ENCODE assay signal across 8 mouse cellular contexts in the genomic region with DNA sequence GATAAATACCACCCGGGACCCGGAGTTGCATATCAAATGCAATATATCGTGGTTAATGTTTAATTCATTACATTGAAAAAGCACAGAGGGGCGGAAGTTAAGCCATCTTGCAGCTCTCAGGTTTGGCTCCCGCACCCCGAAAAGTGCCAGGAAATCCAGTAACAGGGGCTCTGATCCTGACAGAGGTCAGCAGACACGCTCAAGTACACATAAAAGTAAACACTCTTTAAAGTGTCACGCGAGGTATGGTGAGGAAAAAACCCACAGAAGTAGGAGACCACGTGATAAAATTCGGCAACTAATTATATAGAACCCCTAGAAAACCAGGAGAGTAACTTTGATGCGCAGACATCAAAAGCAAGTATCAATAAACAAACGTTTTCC. TPM values are rescaled to one million over a fixed set of nuclear protein-coding genes. Genes with fewer than 3 reads are reported as not detected.
A peak's percentile ranks its signal among the peaks of the same experiment; 100 is the strongest.
DNase-seq lines count a peak whose midpoint lies in the region; ATAC-seq and TF ChIP-seq lines count a peak whose summit lies in the region.

No protein-coding gene starts in this region.

- DNase-seq in kidney, adult 2 months = no peak
- DNase-seq in kidney, adult 18-20 months = no peak
- DNase-seq in hindbrain, postnatal 0 days (ENCODE audit: low spot score) = no peak
- no peak for DNase-seq in right cerebral cortex, postnatal 4 days
- DNase-seq in left cerebral cortex, adult 9 months (ENCODE audit: low spot score in 2 of 2) = no peak
- no peak for DNase-seq in spleen, adult 12 weeks (ENCODE audit: low spot score)

- H3K36me3 ChIP-seq in kidney, adult 2 months (ENCODE audit: control insufficient read depth, insufficient read depth, low read length) = peaks cover 3% of the 10 kb centered on the region
- H3K36me3 ChIP-seq in hindbrain, postnatal 0 days (ENCODE audit: insufficient read depth, low read length) = peaks cover 14% of the 10 kb centered on the region
- peaks cover 39% of the 10 kb centered on the region for H3K36me3 ChIP-seq in midbrain, embryonic 13.5 days

- TF ChIP-seq POLR2A in kidney, adult 2 months (IDR thresholded peaks at IDR 0.05; ENCODE audit: low read depth, low read length) = no peak
- no peak for TF ChIP-seq POLR2A in bone marrow, adult 2 months (IDR thresholded peaks at IDR 0.05; ENCODE audit: borderline replicate concordance, control insufficient read depth, low read depth, low read length)

- peak overlapping the region; percentile 65 for H3K4me2 ChIP-seq in hindbrain, postnatal 0 days (ENCODE audit: low read depth, low read length)
- peak overlapping the region; percentile 80 for H3K4me2 ChIP-seq in midbrain, embryonic 13.5 days (replicated peaks)

- TF ChIP-seq CTCF in kidney, adult 2 months (conservative IDR thresholded peaks at IDR 0.05; ENCODE audit: insufficient read depth, insufficient read length, low read depth, low read length) = no peak
- no peak for TF ChIP-seq CTCF in bone marrow, adult 2 months (IDR thresholded peaks at IDR 0.05; ENCODE audit: control insufficient read depth, insufficient read depth, low read length)
- TF ChIP-seq CTCF in hindbrain, postnatal 0 days (IDR thresholded peaks at IDR 0.05; ENCODE audit: low read depth) = no peak

- peak overlapping the region; percentile 67 for H3K4me3 ChIP-seq in kidney, adult 2 months (ENCODE audit: insufficient read depth, low read depth, low read length)
- peak overlapping the region; percentile 79 for H3K4me3 ChIP-seq in bone marrow, adult 2 months (replicated peaks; ENCODE audit: control insufficient read depth, low read depth, low read length)
- H3K4me3 ChIP-seq in hindbrain, postnatal 0 days (ENCODE audit: low read length) = peak overlapping the region; percentile 89
- peak overlapping the region; percentile 87 for H3K4me3 ChIP-seq in midbrain, embryonic 13.5 days (replicated peaks)

- H3K27me3 ChIP-seq in kidney, adult 2 months (replicated peaks; ENCODE audit: control insufficient read depth, insufficient read depth, low read length) = no peaks in the 10 kb centered on the region
- no peaks in the 10 kb centered on the region for H3K27me3 ChIP-seq in hindbrain, postnatal 0 days (ENCODE audit: insufficient read depth, low read length)
- no peaks in the 10 kb centered on the region for H3K27me3 ChIP-seq in midbrain, embryonic 13.5 days

- peak overlapping the region; percentile 69 for H3K9ac ChIP-seq in hindbrain, postnatal 0 days (replicated peaks; ENCODE audit: low read length)
- peak overlapping the region; percentile 69 for H3K9ac ChIP-seq in midbrain, embryonic 13.5 days (replicated peaks)

- peaks cover 4% of the 10 kb centered on the region; the same call in 1 of the 2 replicates for H3K4me1 ChIP-seq in kidney, adult 2 months (ENCODE audit: control insufficient read depth, insufficient read depth, low read length)
- H3K4me1 ChIP-seq in bone marrow, adult 2 months (ENCODE audit: control insufficient read depth, insufficient read depth, low read length) = no peaks in the 10 kb centered on the region
- H3K4me1 ChIP-seq in hindbrain, postnatal 0 days (ENCODE audit: insufficient read depth, low read length) = 0 out of 2 replicates have a peak, but pooled peaks cover 3% of the 10 kb centered on the region
- H3K4me1 ChIP-seq in midbrain, embryonic 13.5 days (replicated peaks) = peaks cover 23% of the 10 kb centered on the region

- WGBS in kidney, adult 2 months = 3% methylated on average over 13 of the region's 13 CpGs
- WGBS in bone marrow, adult 2 months = 4% methylated on average over 13 of the region's 13 CpGs
- WGBS in hindbrain, postnatal 0 days = 3% methylated on average over 13 of the region's 13 CpGs
- WGBS in midbrain, embryonic 13.5 days = 4% methylated on average over 13 of the region's 13 CpGs

- peak overlapping the region; percentile 84 for H3K27ac ChIP-seq in kidney, adult 2 months (ENCODE audit: insufficient read depth, low read depth, low read length)
- H3K27ac ChIP-seq in bone marrow, adult 2 months (ENCODE audit: control insufficient read depth, insufficient read depth, low read depth, low read length, poor library complexity) = peak overlapping the region; percentile 70
- peak overlapping the region; percentile 94 for H3K27ac ChIP-seq in hindbrain, postnatal 0 days
- H3K27ac ChIP-seq in midbrain, embryonic 13.5 days = peak overlapping the region; percentile 92

- no peak for ATAC-seq in hindbrain, postnatal 0 days
- ATAC-seq in midbrain, embryonic 13.5 days = no peak

- H3K9me3 ChIP-seq in hindbrain, postnatal 0 days (ENCODE audit: low read length) = no peaks in the 10 kb centered on the region
- H3K9me3 ChIP-seq in midbrain, embryonic 13.5 days = no peaks in the 10 kb centered on the region

RNA-seq across cellular contexts. Expression of a gene that starts 0.6 kb away (rescaled TPM):
- 6,294 and 8,063 TPM in 2 replicates for polyA plus RNA-seq in kidney, adult 2 months (2012; rRNA removed)
- polyA plus RNA-seq in bone marrow, adult 2 months (2011; ENCODE audit: insufficient read depth, insufficient read length, low replicate concordance, missing spikeins) = 4,657 and 4,712 TPM in 2 replicates
- total RNA-seq in hindbrain, postnatal 0 days (2014; rRNA removed) = 2,832 and 4,239 TPM in 2 replicates
- 1,070 and 1,080 TPM in 2 replicates for polyA plus RNA-seq in hindbrain, postnatal 0 days (2015; fragmentation: Nextera tagmentation; extraction: Ambion mirVana)
- 860 and 872 TPM in 2 replicates for polyA plus RNA-seq in midbrain, embryonic 13.5 days (2015; fragmentation: Nextera tagmentation; extraction: Ambion mirVana)

RNA-seq across cellular contexts. Expression of a gene that starts 31.7 kb away (rescaled TPM):
- 1.1 and 1.4 TPM in 2 replicates for polyA plus RNA-seq in kidney, adult 2 months (2012; rRNA removed)
- 70.7 and 90.6 TPM in 2 replicates for polyA plus RNA-seq in bone marrow, adult 2 months (2011; ENCODE audit: insufficient read depth, insufficient read length, low replicate concordance, missing spikeins)
- 4.5 and 7.5 TPM in 2 replicates for total RNA-seq in hindbrain, postnatal 0 days (2014; rRNA removed)
- polyA plus RNA-seq in hindbrain, postnatal 0 days (2015; fragmentation: Nextera tagmentation; extraction: Ambion mirVana) = 14.7 and 15.5 TPM in 2 replicates
- 36.8 and 40.1 TPM in 2 replicates for polyA plus RNA-seq in midbrain, embryonic 13.5 days (2015; fragmentation: Nextera tagmentation; extraction: Ambion mirVana)
